Mouse (Mus musculus): Measurements from ENCODE around the gene Mlxipl.

- TF ChIP-seq POLR2A (IDR thresholded peaks at IDR 0.05; ENCODE audit: extremely low read depth, insufficient read depth, low read length): no peak
- TF ChIP-seq CTCF (IDR thresholded peaks at IDR 0.05; ENCODE audit: low read depth, low read length): no peak
Observed at GRCm38 (mm10) chr5:135042105-135042788, 47.4 kb upstream of the Mlxipl start.

Data from liver, adult 2 months (tissue).